Mouse (Mus musculus) thymus, postnatal 4 days (tissue): ENCODE data around the gene Hoxc13.
A peak's percentile ranks its signal among the peaks of the same experiment; 100 is the strongest.

Source experiments
- DNase-seq: peaks from one replicate; pipeline ENCODE4 v3.0.0; 2021

Hoxc13 gene

GRCm38 (mm10) chr15:102965003-102965891, 44.3 kb downstream of the Hoxc13 start:
- DNase-seq: no peak

GRCm38 (mm10) chr15:102965892-102966775, 45.2 kb downstream of the Hoxc13 start:
- peak; percentile 83 for DNase-seq

- DNase-seq: no peak
Measured at GRCm38 (mm10) chr15:102966776-102967311, 45.9 kb downstream of the Hoxc13 start, which contains the start of gene Hoxc10. Gene Hoxc10, plus strand, starts transcription at chr15:102966796.

GRCm38 (mm10) chr15:102967312-102967510, 46.3 kb downstream of the Hoxc13 start, which contains the start of gene Hoxc5:
Gene Hoxc5, plus strand, starts transcription at chr15:102967443.
- DNase-seq: no peak

- DNase-seq: no peak
Measured at GRCm38 (mm10) chr15:102967511-102968397, 46.9 kb downstream of the Hoxc13 start.

GRCm38 (mm10) chr15:102969296-102969695, 48.4 kb downstream of the Hoxc13 start:
- no peak for DNase-seq

GRCm38 (mm10) chr15:102970740-102971139, 49.8 kb downstream of the Hoxc13 start:
- peak; percentile 34 for DNase-seq

- DNase-seq: no peak
Measured at GRCm38 (mm10) chr15:102972254-102972653, 51.4 kb downstream of the Hoxc13 start.

GRCm38 (mm10) chr15:102972753-102973152, 51.9 kb downstream of the Hoxc13 start:
- DNase-seq: no peak

- no peak for DNase-seq
Measured at GRCm38 (mm10) chr15:102975034-102975433, 54.1 kb downstream of the Hoxc13 start.

GRCm38 (mm10) chr15:102975688-102976111, 54.8 kb downstream of the Hoxc13 start:
- no peak for DNase-seq

- no peak for DNase-seq
Measured at GRCm38 (mm10) chr15:102976171-102976570, 55.3 kb downstream of the Hoxc13 start, which contains the start of gene Hoxc9. Gene Hoxc9, plus strand, starts transcription at chr15:102976439.

GRCm38 (mm10) chr15:102976631-102977422, 55.9 kb downstream of the Hoxc13 start:
- no peak for DNase-seq

GRCm38 (mm10) chr15:102977423-102977974, 56.6 kb downstream of the Hoxc13 start:
- no peak for DNase-seq
